Mouse (Mus musculus): ENCODE data around the gene Lypd5.

The Lypd5 gene

GRCm38 (mm10) chr7:24359269-24359668 is 10.3 kb downstream of the Lypd5 start:
- no peak for DNase-seq (ENCODE audit: low spot score in 2 of 2)

DNA sequence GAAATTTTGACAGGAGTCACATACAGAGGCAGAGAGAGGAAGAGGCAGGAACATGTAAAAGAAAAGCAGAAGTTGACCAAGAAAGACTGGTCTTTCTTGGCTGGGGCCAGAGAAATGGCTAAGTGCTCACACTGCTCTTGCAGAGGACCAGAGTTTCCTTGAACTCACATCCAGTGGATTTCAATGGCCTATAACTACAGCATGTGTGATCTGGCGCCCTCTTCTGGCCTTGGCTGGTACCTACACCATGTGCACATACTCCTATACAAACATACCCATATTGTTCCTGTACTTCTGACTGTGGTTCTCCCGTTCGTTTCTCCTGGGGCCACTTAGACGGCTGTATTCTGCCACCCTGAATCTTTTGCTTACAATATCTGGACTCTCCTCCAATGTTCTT is 12.0 kb downstream of the Lypd5 start:
- DNase-seq (ENCODE audit: low spot score in 2 of 2), result no peak

- DNase-seq (ENCODE audit: low spot score in 2 of 2), result no peak
These were observed 14.2 kb downstream of the Lypd5 start for GRCm38 (mm10) chr7:24363228-24363627.

- DNase-seq (ENCODE audit: low spot score in 2 of 2), result peak; percentile 39 to 84
These were observed 15.8 kb downstream of the Lypd5 start for GRCm38 (mm10) chr7:24364827-24365226.

DNA sequence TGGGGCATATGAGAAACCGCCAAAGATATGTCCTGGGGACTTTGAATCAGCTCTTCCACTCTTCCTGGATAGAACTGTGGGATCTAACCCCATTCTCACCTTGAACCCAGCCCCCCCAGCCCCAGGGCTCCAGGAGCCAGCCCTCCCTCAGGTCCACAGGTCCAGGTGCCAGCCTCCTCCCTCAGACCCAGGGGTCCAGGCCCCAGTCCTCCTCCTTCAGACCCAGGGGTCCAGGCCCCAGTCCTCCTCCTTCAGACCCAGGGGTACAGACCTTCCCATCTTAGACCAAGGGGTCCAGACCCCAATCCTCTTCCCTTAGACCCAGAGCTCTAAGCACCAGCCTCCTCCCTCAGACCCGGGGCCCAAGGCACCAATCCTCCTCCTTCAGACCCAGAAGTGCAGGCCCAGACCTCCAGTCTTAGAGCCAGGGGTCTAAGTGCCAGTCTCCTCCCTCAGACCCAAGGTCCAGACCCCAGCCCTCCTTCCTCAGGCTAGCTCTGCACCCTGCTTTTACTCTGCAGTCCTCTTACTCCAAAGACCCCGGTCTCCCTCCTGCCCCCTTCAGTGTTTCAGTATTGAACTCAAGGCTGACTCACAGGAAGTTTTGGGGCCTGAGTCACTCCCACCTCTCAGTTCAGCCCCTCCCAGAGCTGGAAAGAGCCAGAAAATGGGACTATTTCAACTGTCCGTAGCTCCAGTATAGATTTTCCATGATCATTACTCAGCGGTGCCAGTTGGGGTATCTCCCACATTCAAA is 16.4 kb downstream of the Lypd5 start:
- DNase-seq (ENCODE audit: low spot score in 2 of 2), result no peak

GRCm38 (mm10) chr7:24366716-24367632 is 18.0 kb downstream of the Lypd5 start:
- DNase-seq (ENCODE audit: low spot score in 2 of 2), result no peak

DNA sequence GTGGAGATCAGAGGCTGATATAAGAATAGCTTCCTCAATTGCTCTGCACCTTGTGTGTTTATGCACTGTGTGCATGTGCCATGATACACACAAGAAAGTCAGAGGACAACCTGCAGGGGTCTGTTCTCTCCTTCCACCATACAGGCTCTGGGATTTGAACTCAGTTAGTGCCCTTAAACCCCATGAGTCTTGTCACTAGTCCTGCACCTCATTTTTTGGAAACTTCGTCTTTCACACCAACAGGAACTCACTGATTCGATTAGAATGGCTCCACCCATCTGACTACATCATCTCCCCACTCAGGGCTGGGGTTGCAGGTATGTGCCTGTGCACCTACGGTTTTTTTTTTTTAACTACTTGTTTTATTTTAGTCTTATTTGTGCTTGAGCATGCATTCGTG is 19.2 kb downstream of the Lypd5 start:
- DNase-seq (ENCODE audit: low spot score in 2 of 2), result no peak

DNA sequence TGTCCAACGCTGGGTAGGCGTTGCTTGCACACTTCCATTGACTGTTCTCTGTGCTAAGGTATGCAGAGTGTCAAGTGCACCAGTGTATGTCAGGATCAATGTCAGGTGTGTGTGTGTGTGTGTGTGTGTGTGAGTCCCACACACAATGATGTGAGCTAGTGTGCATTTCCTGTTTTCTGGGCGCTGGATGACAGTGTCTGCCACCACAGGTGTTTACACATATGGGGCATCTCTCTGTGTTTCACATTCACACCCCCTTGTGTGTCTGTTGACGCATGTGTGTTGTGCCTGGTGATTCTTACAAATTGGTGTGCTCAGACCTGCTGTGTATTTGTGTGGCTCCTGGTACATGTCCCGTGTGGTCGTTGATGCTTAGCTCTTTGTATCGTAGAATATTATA is 19.9 kb downstream of the Lypd5 start:
- no peak for DNase-seq (ENCODE audit: low spot score in 2 of 2)

DNA sequence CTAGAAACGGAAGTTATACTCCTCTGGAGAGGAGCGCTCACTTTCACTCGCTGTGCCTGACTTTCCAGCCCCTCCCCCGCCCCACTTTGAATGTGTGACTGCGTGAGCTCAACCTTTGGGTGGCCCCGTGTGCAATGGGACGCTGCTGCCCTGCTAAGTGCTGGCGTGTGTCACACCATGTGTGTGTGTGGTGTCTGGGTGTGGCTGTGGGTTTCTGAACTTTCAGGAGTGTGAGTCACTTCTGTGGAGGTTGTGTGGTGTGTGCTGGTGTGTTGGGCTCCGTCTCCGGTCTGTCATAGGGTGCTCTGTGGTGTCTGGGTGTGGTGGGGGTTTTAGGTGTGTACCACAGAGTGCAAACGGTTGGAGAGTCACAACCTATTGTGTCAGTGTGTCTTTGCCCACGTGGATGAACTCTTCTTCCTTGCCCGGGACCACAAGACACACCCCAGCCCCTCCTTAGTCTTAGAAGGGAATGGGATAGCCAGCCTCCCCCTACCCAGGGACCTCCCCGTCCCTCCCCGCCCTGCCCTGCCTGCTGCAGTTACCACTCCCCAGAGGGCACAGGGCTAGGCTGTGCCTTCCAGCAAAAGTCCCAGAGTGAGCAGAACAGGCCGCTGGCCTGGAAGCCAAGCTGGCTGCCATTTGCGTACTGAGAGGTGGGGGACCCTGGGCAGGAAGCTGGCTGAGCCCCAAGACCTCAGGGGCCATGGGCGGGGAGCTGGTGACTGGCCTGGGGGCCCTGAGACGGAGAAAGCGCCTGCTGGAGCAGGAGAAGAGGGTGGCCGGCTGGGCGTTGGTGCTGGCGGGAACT is 20.9 kb downstream of the Lypd5 start, which contains the start of gene Kcnn4:
Gene Kcnn4, plus strand, starts transcription at position 533 of the 811 bp plus-strand sequence.
- no peak for DNase-seq (ENCODE audit: low spot score in 2 of 2)

- DNase-seq (ENCODE audit: low spot score in 2 of 2), result no peak
These were observed 22.2 kb downstream of the Lypd5 start for GRCm38 (mm10) chr7:24371012-24371808.

DNA sequence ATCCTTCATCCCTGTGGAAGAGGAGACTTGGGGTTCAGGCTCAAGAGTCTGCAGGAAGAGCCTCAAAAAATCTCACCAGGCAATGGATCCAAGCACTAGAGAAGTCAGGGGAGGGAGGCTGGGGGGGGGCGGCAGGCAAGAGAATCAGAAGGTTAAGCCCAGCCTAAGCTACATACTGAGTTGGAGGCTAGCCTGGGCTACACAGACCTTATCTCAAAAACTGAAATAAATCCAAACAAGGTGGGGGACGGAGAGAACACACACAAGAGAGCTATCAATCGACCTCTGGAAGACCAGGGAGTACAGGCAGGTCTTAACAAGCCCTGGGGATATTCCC is 22.8 kb downstream of the Lypd5 start:
- DNase-seq (ENCODE audit: low spot score in 2 of 2), result no peak

DNA sequence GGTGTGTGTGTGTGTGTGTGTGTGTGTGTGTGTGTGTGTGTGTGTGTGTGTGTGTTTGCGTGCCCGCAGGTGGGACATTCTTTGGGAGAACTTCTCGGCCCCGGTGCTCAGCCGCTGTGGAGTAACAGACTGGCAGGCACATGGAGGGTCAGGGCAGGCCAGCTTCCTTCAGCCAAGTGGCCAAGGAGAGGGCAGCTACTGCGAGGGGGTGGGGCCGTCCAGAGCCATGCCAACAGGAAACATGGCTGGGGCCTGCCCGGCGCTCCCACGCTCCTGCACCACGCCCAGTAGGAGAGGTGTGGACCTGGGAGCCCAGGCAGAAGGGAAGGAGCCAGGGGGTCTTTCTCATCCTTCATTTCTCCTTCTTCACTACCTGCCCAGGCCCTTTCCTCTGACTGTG is 23.3 kb downstream of the Lypd5 start:
- DNase-seq (ENCODE audit: low spot score in 2 of 2), result no peak

DNA sequence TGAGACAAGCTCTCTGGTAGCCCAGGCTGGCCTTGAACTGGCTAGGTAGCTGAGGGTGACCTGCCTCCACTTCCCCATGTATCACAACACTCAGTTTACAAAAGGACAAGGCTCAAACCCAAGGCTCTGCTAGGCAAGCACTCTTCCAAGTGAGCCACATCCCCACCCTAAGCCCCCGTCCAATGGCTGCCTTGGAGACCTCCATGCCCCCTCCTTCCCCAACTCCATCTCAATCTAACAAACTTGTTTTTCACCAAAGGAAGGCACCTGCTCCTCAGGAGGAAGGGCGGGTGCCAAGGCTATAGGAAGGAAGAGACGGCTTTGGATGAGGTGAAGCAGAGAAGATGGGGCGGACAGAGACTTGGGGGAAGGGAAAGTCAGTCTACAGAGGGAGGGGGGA is 23.8 kb downstream of the Lypd5 start:
- DNase-seq (ENCODE audit: low spot score in 2 of 2), result no peak

DNA sequence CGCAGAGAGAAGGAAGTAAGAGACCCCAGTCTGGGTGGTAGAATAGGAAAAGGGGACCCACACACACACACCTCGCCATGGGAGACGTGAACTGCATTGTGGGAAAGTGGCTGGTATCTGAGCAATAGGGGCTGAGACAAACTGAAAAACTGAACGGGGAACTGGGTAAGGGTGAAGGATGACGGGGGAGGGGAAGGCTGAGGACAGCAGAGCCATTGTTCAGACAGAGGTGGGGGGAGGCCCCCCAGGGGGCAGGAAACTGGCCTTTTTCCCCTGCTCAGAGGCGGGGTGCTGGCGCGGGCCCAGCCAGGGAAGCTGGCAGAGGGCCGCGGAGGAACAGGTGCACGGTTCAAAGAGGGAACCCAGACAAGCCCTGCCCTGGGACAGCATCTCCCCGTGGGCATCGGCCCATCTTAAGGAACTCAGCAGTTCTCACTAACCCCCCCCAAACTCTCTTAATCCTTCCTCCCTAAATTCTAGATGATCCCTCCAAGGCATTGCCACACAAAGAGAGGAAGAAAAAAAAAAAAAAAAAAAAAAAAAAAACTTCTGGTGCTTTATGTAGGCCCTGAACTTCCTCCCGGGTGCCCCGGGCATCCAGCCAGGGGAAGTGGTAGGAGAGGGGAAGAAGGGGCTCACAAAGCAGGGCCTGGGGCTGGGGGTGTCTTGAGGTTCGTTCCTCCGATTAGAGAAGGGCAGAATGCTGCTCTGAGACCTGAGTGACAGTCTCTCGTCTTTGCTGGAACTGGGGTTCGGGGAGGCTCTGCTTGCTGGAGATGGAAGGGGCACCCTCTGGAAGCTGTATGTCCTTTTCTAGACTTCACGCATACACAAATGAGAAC is 24.8 kb downstream of the Lypd5 start:
- DNase-seq (ENCODE audit: low spot score in 2 of 2), result peak; percentile 49 to 66

DNA sequence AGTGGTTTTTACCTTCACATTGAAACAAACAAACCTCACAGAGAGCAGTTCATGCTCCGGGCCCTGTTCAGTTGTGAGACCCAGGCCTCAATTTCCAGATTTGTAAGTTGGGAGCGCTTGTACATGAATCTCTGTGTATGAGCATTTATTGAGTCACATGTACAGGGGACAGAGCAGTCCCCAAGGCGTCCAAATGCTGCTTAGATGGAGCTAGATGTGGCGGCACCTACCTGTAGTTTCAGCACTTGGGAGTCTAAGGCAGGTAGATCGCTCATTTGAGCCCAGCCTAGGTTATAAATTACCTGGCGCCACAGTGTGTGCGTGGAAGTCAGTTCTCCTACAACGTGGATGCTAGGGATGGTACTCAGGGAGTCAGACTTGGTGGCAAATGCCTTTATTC is 27.5 kb downstream of the Lypd5 start:
- DNase-seq (ENCODE audit: low spot score in 2 of 2), result no peak

GRCm38 (mm10) chr7:24377091-24377865 is 28.3 kb downstream of the Lypd5 start:
- no peak for DNase-seq (ENCODE audit: low spot score in 2 of 2)

DNA sequence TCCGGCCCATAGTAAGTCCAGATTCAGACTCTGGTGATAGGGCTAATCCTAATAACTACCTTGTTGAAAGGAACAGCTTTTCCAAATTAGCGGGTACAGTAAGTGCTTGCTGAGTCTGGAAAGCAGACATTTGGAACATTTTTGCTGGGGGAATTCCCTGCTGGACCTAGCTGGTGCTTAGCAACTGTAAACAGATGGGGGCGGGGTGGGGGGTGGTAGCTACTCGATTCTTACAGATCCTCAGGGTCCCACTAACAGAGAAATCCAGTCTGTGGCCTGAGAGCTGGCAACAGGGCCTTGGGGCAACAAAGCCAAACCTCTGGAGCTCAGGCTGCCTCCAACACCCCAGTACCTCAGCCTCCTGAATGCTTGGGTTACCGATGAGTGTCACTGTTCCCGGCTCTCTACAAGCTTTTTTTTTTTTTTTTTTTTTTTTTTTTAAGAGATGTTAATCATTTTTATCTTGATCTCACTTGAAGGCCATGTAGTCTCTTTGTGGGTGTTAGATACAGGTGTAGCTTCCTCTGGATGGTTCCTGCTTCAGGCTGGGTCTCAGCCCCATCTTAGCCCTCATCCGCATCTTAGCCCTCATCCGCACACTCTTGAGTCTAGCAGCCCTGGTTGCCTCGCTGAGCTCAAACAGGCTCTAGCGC is 29.2 kb downstream of the Lypd5 start:
- DNase-seq (ENCODE audit: low spot score in 2 of 2), result no peak

- no peak for DNase-seq (ENCODE audit: low spot score in 2 of 2)
These were observed 30.9 kb downstream of the Lypd5 start for GRCm38 (mm10) chr7:24379934-24380333.

DNA sequence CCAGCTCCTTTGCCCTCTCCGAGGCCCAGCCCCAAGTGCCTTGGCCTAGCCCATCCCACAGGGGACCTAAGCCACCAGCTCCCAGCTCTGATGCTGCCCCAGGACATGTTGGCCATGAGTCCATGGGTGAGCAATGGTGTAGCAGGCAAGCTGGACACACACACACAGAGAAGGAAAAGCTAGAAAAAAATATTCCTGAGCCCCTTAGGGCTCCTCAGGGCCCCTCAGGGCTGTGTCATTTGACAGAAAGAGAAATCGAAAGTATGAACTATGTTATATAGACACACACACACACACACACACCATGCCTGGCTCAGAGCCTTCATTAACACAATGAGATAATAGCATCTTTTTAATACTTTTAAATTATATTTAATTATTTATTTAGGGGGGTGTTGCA is 31.4 kb downstream of the Lypd5 start:
- no peak for DNase-seq (ENCODE audit: low spot score in 2 of 2)

All from frontal cortex, postnatal 10 days (tissue).